Mouse (Mus musculus): ENCODE data around the gene Gmeb1. TPM values are rescaled to one million over a fixed set of nuclear protein-coding genes. Genes with fewer than 3 reads are reported as not detected.
"Not testable (repeated sequence)": the region's sequence is repeated elsewhere in the genome, so short reads cannot be mapped to it uniquely, and the experiment has no call there.

Gmeb1 gene
- polyA plus RNA-seq, 1 experiment from 2014 or later = 43.6 TPM

GRCm38 (mm10) chr4:132222001-132222400, 39.4 kb downstream of the Gmeb1 start:
- not testable (repeated sequence) for DNase-seq (ENCODE audit: low spot score)

- not testable (repeated sequence) for DNase-seq (ENCODE audit: low spot score)
Measured at GRCm38 (mm10) chr4:132218439-132218838, 43.0 kb downstream of the Gmeb1 start.

GRCm38 (mm10) chr4:132217781-132218180, 43.6 kb downstream of the Gmeb1 start:
- DNase-seq (ENCODE audit: low spot score) = no peak

GRCm38 (mm10) chr4:132216602-132217001, 44.8 kb downstream of the Gmeb1 start:
- no peak for DNase-seq (ENCODE audit: low spot score)

GRCm38 (mm10) chr4:132214847-132215246, 46.6 kb downstream of the Gmeb1 start:
- no peak for DNase-seq (ENCODE audit: low spot score)

GRCm38 (mm10) chr4:132211953-132212734, 49.3 kb downstream of the Gmeb1 start, which contains the start of gene Ythdf2:
Gene Ythdf2, minus strand, starts transcription at chr4:132212303.
- DNase-seq (ENCODE audit: low spot score) = peak; percentile 99

- DNase-seq (ENCODE audit: low spot score) = peak; percentile 17
Measured at GRCm38 (mm10) chr4:132211091-132211942, 50.1 kb downstream of the Gmeb1 start.

GRCm38 (mm10) chr4:132210325-132210724, 51.1 kb downstream of the Gmeb1 start:
- DNase-seq (ENCODE audit: low spot score) = no peak

- no peak for DNase-seq (ENCODE audit: low spot score)
Measured at GRCm38 (mm10) chr4:132209299-132209698, 52.1 kb downstream of the Gmeb1 start.

GRCm38 (mm10) chr4:132207280-132207679, 54.1 kb downstream of the Gmeb1 start:
- no peak for DNase-seq (ENCODE audit: low spot score)

GRCm38 (mm10) chr4:132198771-132199170, 62.6 kb downstream of the Gmeb1 start:
- no peak for DNase-seq (ENCODE audit: low spot score)

GRCm38 (mm10) chr4:132198285-132198712, 63.1 kb downstream of the Gmeb1 start:
- peak; percentile 58 for DNase-seq (ENCODE audit: low spot score)

GRCm38 (mm10) chr4:132194975-132195374, 66.4 kb downstream of the Gmeb1 start:
- DNase-seq (ENCODE audit: low spot score) = no peak

GRCm38 (mm10) chr4:132194373-132194772, 67.0 kb downstream of the Gmeb1 start:
- no peak for DNase-seq (ENCODE audit: low spot score)

- no peak for DNase-seq (ENCODE audit: low spot score)
Measured at GRCm38 (mm10) chr4:132187826-132188401, 73.5 kb downstream of the Gmeb1 start.

- no peak for DNase-seq (ENCODE audit: low spot score)
Measured at GRCm38 (mm10) chr4:132183162-132183561, 78.2 kb downstream of the Gmeb1 start.

GRCm38 (mm10) chr4:132181721-132182658, 79.4 kb downstream of the Gmeb1 start:
- no peak for DNase-seq (ENCODE audit: low spot score)

- no peak for DNase-seq (ENCODE audit: low spot score)
Measured at GRCm38 (mm10) chr4:132180710-132181109, 80.7 kb downstream of the Gmeb1 start.

- peak; percentile 69 for DNase-seq (ENCODE audit: low spot score)
Measured at GRCm38 (mm10) chr4:132178630-132179059, 82.8 kb downstream of the Gmeb1 start.

- DNase-seq (ENCODE audit: low spot score) = no peak
Measured at GRCm38 (mm10) chr4:132176474-132176873, 84.9 kb downstream of the Gmeb1 start.
